Mouse (Mus musculus) stomach, embryonic 14.5 days (tissue): ENCODE measurements around the gene Klhl23. TPM values are rescaled to one million over a fixed set of nuclear protein-coding genes. Genes with fewer than 3 reads are reported as not detected.

Experiments
- ATAC-seq: fragments of 200-750 bp; cut with Nextera tagmentation; 2 replicates; pipeline ENCODE4 v1.8.0; 2017; ENCODE audit warnings: low read depth, moderate TSS enrichment; ENCODE audit not compliant: insufficient number of reproducible peaks, insufficient read depth, low FRiP score
- H3K27ac ChIP-seq: fragments of 300-500 bp; sonication (generic); 2 replicates; pipeline ENCODE4 v1.5.1; 2014; ENCODE audit warnings: mild to moderate bottlenecking, low read length, moderate library complexity, mixed read lengths
- H3K27me3 ChIP-seq: fragments of 300-500 bp; sonication (generic); 2 replicates; pipeline ENCODE4 v1.6.1; 2014; ENCODE audit warnings: low read length, control low read depth, mixed read lengths; ENCODE audit not compliant: control insufficient read depth, insufficient read depth
- H3K36me3 ChIP-seq: fragments of 300-500 bp; sonication (generic); 2 replicates; pipeline ENCODE4 v1.6.1; 2014; ENCODE audit warnings: mild to moderate bottlenecking, control low read depth, low read length, moderate library complexity, mixed read lengths; ENCODE audit not compliant: control insufficient read depth, insufficient read depth
- H3K4me1 ChIP-seq: fragments of 300-500 bp; sonication (generic); 2 replicates; pipeline ENCODE4 v1.6.1; 2014; ENCODE audit warnings: low read length, control low read depth, mixed read lengths; ENCODE audit not compliant: control insufficient read depth, insufficient read depth
- H3K4me2 ChIP-seq: fragments of 300-500 bp; sonication (generic); replicated peaks from 2 replicates; pipeline ENCODE4 v1.6.1; 2014; ENCODE audit warnings: low read depth, low read length, control low read depth
- H3K4me3 ChIP-seq: fragments of 300-500 bp; sonication (generic); 2 replicates; pipeline ENCODE4 v1.5.1; 2014; ENCODE audit warnings: low read depth, low read length, control low read depth
- H3K9ac ChIP-seq: fragments of 300-500 bp; sonication (generic); replicated peaks from 2 replicates; pipeline ENCODE4 v1.6.1; 2014; ENCODE audit warnings: low read depth, mild to moderate bottlenecking, control low read depth, low read length, moderate library complexity, mixed read lengths
- H3K9me3 ChIP-seq: fragments of 300-500 bp; sonication (generic); 2 replicates; pipeline ENCODE4 v1.6.1; 2016; ENCODE audit warnings: low read depth, low read length, control low read depth; ENCODE audit not compliant: control insufficient read depth
- WGBS: fragments of 180-500 bp; shearing (Covaris S2); extraction: QIAGEN DNeasy Blood & Tissue Kit; methylation state at CpG from one replicate; pipeline ENCODE4 v1.1.7; 2014; 5-methylcytosine and 5-hydroxymethylcytosine counted together
- polyA plus RNA-seq: library from polyadenylated mRNA; unstranded; fragments of >200 nt; fragmentation: Nextera tagmentation; extraction: Ambion mirVana; gene quantifications from 2 replicates; pipeline ENCODE4 v1.2.1, GENCODE M21; 2014

Gene Klhl23
- polyA plus RNA-seq, 1 experiment from 2014 or later, result 42.8 TPM

DNA sequence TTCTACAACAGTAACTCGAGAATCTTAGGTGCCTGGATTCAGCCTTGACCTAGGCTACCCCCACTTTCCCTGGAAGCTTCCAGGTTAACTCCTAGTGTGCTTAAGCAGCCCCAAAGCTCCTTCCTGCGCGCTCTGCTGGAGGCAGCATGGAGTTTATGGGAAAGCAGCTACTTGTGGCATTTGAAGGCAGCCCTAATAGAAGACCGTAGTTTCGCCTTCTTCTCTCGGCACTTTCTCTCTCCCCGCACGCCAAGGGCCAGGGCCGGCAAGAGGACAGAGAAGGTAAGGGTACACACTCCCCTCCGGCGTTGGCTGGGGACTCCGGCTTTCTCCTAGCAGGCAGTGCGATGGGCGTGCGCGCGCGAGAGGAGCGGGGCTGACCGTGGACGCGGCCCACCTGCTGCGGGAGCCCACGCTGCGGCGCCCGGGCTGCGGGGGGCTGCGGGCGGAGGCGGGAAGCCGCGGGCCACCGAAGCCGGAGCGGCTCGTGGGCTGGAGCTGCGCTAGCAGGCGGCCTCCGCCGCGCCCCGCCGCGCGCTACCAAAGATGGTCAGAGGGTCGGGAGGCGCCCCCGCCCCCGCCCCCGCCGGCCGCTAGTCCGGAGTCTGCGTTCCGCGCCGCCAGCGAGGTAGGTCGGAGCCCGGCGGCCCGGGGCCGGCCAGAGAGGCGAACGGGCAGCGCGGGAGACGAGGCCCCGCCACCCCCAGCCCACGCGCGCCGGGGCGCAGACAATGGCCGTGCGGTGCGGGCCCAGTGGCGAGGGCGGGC lies 801 bp downstream of the Klhl23 start:
- peak; percentile 64 for ATAC-seq
- under 1% methylated on average over 75 of the region's 80 CpGs for WGBS

DNA sequence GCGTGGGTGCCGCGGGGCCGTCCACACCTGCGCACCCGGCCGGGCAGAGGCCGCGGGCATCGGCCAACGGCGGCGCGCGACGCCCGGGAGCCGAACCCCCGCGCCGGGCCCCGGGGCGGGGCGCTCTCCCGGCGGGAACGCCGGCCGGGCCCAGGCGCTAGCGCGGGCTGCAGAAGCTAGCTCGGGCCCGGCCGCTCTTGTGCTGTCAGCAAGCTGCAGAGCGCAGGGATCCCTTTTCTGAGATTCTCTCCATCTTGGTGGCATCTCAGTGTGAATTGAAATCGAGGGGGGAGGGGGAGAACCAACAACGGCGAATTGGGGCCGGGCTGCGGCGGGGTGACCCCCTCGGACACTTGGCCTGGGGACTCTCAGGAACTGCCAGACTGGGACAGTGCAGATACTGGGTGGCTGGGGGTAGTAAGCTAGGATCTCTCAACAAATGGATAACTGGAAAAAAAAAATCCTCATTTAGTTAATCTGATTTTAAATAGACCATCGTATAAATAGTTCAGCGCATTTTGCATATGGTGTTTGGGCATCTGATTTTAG lies 1.5 kb downstream of the Klhl23 start:
- Histone ChIP-seq H3K9ac (peak overlapping the region; percentile 77), H3K36me3 (peaks cover 12% of the 10 kb centered on the region; the same call in 1 of the 2 replicates), H3K27me3 (no peaks in the 10 kb centered on the region), H3K4me1 (peaks cover 15% of the 10 kb centered on the region; the same call in 1 of the 2 replicates), H3K27ac (peak overlapping the region; percentile 96), H3K4me2 (peak overlapping the region; percentile 57), H3K4me3 (peak overlapping the region; percentile 60), H3K9me3 (no peaks in the 10 kb centered on the region)
- 2% methylated on average over 34 of the region's 45 CpGs for WGBS
- peak; percentile 75 for ATAC-seq

More for the DNA sequence above, 801 bp downstream of the Klhl23 start:
- peaks cover 15% of the 10 kb centered on the region; the same call in 1 of the 2 replicates for H3K4me1 ChIP-seq
- no peaks in the 10 kb centered on the region for H3K27me3 ChIP-seq
- peak overlapping the region; percentile 60 for H3K4me3 ChIP-seq
- H3K27ac ChIP-seq, result peak overlapping the region; percentile 96
- peak overlapping the region; percentile 57 for H3K4me2 ChIP-seq
- H3K36me3 ChIP-seq, result peaks cover 10% of the 10 kb centered on the region; the same call in 1 of the 2 replicates
- no peaks in the 10 kb centered on the region for H3K9me3 ChIP-seq
- H3K9ac ChIP-seq, result peak overlapping the region; percentile 77

DNA sequence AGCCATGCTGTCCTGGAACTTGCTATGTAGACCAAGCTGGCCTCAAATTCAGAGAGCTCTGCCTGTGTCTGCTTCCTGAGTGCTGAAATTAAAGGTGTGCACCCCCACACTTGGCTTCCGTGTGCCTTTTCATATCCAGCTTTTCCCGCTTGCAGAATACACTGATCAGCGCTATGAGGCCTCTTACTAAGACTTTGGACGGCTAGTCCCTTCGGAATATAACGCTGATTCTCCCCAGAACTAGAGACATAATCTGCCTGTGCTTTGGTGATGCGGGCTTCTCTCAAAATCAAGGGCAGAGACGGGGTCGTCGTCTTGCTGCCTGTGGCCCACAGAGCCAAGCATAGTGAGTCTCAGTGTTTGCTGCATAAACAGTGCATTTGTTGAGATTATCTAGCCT lies 4.2 kb downstream of the Klhl23 start:
- no peaks in the 10 kb centered on the region for H3K27me3 ChIP-seq
- H3K4me1 ChIP-seq, result peaks cover 15% of the 10 kb centered on the region; the same call in 1 of the 2 replicates
- H3K27ac ChIP-seq, result no peak overlapping the region; the same call in 1 of the 2 replicates
- peaks cover 21% of the 10 kb centered on the region for H3K36me3 ChIP-seq
- no peak overlapping the region for H3K9ac ChIP-seq
- no peaks in the 10 kb centered on the region for H3K9me3 ChIP-seq
- no peak overlapping the region for H3K4me3 ChIP-seq
- no peak for ATAC-seq
- H3K4me2 ChIP-seq, result no peak overlapping the region
- 62% methylated on average over 10 of the region's 10 CpGs for WGBS

DNA sequence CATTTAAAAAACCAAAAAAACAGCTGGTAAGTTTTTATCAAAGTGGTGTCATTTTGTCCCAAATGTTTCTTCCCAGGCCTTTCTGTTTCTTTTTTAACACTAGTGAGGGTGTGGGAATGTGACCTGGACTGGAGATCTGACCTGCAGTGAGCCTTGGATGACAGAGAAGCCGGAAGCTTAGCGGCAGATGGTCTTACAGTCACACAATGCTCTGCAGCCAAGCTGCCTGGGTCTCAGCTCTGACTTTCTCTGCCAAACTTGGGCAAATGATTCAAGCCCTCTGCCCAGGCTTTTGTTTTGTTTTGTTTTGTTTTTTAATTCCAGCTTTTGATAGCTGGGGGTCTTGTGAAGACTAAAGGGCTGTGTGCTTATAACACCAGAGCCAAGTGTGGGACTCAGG lies 4.6 kb downstream of the Klhl23 start:
- no peaks in the 10 kb centered on the region for H3K9me3 ChIP-seq
- H3K4me1 ChIP-seq, result peaks cover 14% of the 10 kb centered on the region; the same call in 1 of the 2 replicates
- no peaks in the 10 kb centered on the region for H3K27me3 ChIP-seq
- H3K27ac ChIP-seq, result peak overlapping the region; percentile 44; the same call in 1 of the 2 replicates
- H3K9ac ChIP-seq, result no peak overlapping the region
- 35% methylated on average over 2 of the region's 2 CpGs for WGBS
- H3K36me3 ChIP-seq, result peaks cover 26% of the 10 kb centered on the region
- no peak for ATAC-seq
- no peak overlapping the region for H3K4me2 ChIP-seq
- H3K4me3 ChIP-seq, result no peak overlapping the region

DNA sequence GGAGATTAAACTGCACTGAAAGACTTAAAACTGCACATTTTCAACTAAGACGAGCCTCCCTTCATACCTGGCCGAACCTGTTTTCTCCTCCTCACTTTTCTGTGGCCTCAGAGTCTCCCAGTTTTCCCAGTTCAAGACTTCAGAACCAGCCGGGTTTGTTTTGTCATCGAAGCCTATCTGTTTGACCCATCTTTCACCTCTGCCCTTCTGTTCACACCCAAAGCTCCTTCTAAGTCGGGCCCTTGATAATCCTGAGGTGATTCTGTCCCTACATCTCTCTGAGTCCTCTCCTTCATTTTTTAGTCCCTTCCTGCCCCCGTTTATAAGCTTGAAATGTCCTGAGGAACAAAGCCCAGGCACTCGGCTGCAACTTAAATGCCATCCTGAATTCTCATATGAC lies 6.3 kb downstream of the Klhl23 start:
- no peaks in the 10 kb centered on the region for H3K27me3 ChIP-seq
- peaks cover 11% of the 10 kb centered on the region; the same call in 1 of the 2 replicates for H3K4me1 ChIP-seq
- peaks cover 35% of the 10 kb centered on the region for H3K36me3 ChIP-seq
- H3K9me3 ChIP-seq, result no peaks in the 10 kb centered on the region
- WGBS, result 25% methylated on average over 7 of the region's 7 CpGs
- H3K27ac ChIP-seq, result no peak overlapping the region
- no peak for ATAC-seq
- no peak overlapping the region for H3K4me3 ChIP-seq
- no peak overlapping the region for H3K9ac ChIP-seq
- no peak overlapping the region for H3K4me2 ChIP-seq

DNA sequence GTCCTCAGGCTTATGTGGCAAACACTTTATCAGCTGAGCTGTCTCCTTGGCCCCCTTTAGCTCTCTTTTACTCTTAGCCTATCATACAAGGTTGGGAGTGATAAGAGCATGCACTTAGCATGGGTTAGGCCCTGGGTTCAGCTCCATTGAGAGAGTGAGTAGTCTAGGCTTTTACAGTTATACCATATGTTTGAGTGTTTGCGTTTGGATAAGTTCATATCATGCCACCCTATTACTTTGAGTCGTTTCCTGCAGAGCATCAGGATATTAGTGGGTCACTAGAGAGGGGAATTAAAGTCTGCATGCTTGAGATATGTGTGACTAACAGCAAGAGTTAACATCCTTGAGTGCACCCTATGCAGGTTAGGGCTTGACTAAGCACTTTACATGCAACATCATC lies 7.9 kb downstream of the Klhl23 start:
- H3K27ac ChIP-seq, result no peak overlapping the region
- no peak for ATAC-seq
- H3K4me3 ChIP-seq, result no peak overlapping the region
- 79% methylated on average over 2 of the region's 2 CpGs for WGBS
- H3K36me3 ChIP-seq, result peaks cover 39% of the 10 kb centered on the region
- H3K4me2 ChIP-seq, result no peak overlapping the region
- no peaks in the 10 kb centered on the region for H3K27me3 ChIP-seq
- 0 out of 2 replicates have a peak, but pooled peaks cover 4% of the 10 kb centered on the region for H3K4me1 ChIP-seq
- no peaks in the 10 kb centered on the region for H3K9me3 ChIP-seq
- no peak overlapping the region for H3K9ac ChIP-seq

DNA sequence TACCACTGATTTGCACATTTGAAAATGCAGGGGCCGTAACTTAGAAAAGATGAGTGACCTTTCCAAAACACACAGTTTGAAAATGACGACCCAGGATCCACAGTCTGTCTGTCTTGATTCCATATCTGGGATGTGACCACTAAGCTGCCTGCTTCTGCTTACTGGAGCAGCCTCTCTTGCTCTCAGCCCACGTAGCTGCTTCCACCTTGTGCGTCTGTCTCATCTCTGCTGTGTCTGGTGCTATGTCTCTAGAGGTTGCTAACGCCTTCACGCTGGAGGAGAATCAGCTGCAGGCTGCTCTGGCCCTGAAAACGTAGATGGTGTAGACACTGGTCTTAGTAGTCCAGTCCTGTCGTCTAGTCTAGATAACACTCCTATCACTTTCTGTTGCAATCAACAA lies 8.4 kb downstream of the Klhl23 start:
- ATAC-seq, result no peak
- Histone ChIP-seq H3K9me3 (no peaks in the 10 kb centered on the region), H3K4me1 (0 out of 2 replicates have a peak, but pooled peaks cover 2% of the 10 kb centered on the region), H3K27ac (no peak overlapping the region), H3K4me3 (no peak overlapping the region), H3K4me2 (no peak overlapping the region), H3K9ac (no peak overlapping the region), H3K27me3 (no peaks in the 10 kb centered on the region), H3K36me3 (peaks cover 39% of the 10 kb centered on the region)
- WGBS, result 90% methylated on average over 8 of the region's 8 CpGs

DNA sequence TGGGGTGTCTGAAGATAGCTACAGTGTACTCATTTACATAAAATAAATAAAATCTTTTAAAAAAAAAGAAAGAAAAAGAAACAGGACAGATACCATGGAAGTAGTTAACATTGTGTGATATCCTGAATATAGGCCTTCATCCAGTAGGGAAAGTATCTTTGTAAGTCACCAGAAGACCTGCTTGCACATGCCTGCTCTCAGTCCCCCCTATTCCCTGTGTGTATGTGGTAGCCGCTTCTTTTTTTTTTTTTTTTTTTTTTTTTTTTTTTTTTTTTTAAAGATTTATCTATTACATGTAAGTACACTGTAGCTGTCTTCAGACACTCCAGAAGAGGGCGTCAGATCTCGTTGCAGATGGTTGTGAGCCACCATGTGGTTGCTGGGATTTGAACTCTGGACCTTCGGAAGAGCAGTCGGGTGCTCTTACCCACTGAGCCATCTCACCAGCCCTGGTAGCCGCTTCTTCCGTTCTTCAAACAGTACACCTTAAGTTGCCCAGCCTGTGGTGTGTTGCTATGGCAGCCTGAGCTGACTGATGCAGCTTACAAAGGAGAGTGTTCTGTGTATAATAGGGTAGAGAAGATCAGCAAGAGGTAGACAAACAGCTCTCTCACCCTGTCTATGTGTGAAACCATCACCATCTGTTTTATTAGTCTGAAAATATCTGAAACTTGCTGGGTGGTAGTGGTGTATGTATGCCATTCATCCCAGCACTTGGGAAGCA lies 15.7 kb downstream of the Klhl23 start:
- no peaks in the 10 kb centered on the region for H3K27me3 ChIP-seq
- no peak overlapping the region for H3K4me3 ChIP-seq
- 68% methylated on average over 7 of the region's 7 CpGs for WGBS

More for the DNA sequence above, 15.7 kb downstream of the Klhl23 start:
- H3K9me3 ChIP-seq, result no peaks in the 10 kb centered on the region
- no peak overlapping the region for H3K9ac ChIP-seq
- no peaks in the 10 kb centered on the region for H3K4me1 ChIP-seq
- H3K36me3 ChIP-seq, result peaks cover 29% of the 10 kb centered on the region
- no peak overlapping the region for H3K27ac ChIP-seq
- ATAC-seq, result no peak
- H3K4me2 ChIP-seq, result no peak overlapping the region
